Mouse (Mus musculus) intestine, embryonic 15.5 days (tissue): Measurements from ENCODE around the gene Nfe2l2. TPM values are rescaled to one million over a fixed set of nuclear protein-coding genes. Genes with fewer than 3 reads are reported as not detected.
A peak's percentile ranks its signal among the peaks of the same experiment; 100 is the strongest.
"Not testable (repeated sequence)": the region's sequence is repeated elsewhere in the genome, so short reads cannot be mapped to it uniquely, and the experiment has no call there.

Experiments
- ATAC-seq: fragments of 200-750 bp; cut with Nextera tagmentation; 2 replicates; pipeline ENCODE4 v1.8.0; 2017; ENCODE audit warnings: moderate TSS enrichment, moderate library complexity
- H3K27ac ChIP-seq: fragments of 300-500 bp; sonication (generic); 2 replicates; pipeline ENCODE4 v1.5.1; 2015; ENCODE audit warnings: mild to moderate bottlenecking, inconsistent platforms
- H3K27me3 ChIP-seq: fragments of 300-500 bp; sonication (generic); replicated peaks from 2 replicates; pipeline ENCODE4 v1.6.1; 2015; ENCODE audit warnings: inconsistent platforms
- H3K36me3 ChIP-seq: fragments of 300-500 bp; sonication (generic); 2 replicates; pipeline ENCODE4 v1.6.1; 2015; ENCODE audit warnings: inconsistent platforms
- H3K4me1 ChIP-seq: fragments of 300-500 bp; sonication (generic); replicated peaks from 2 replicates; pipeline ENCODE4 v1.6.1; 2015; ENCODE audit warnings: inconsistent platforms
- H3K4me2 ChIP-seq: fragments of 300-500 bp; sonication (generic); replicated peaks from 2 replicates; pipeline ENCODE4 v1.6.1; 2015; ENCODE audit warnings: mild to moderate bottlenecking, inconsistent platforms
- H3K4me3 ChIP-seq: fragments of 300-500 bp; sonication (generic); replicated peaks from 2 replicates; pipeline ENCODE4 v1.5.1; 2015; ENCODE audit warnings: inconsistent platforms
- H3K9ac ChIP-seq: fragments of 300-500 bp; sonication (generic); 2 replicates; pipeline ENCODE4 v1.6.1; 2015; ENCODE audit warnings: inconsistent platforms
- H3K9me3 ChIP-seq: fragments of 300-500 bp; sonication (generic); 2 replicates; pipeline ENCODE4 v1.6.1; 2016; ENCODE audit warnings: inconsistent platforms
- WGBS: fragments of 180-500 bp; shearing (Covaris S2); methylation state at CpG from one replicate; pipeline ENCODE4 v1.1.7; 2015; 5-methylcytosine and 5-hydroxymethylcytosine counted together
- polyA plus RNA-seq: library from polyadenylated mRNA; unstranded; fragments of >200 nt; fragmentation: Nextera tagmentation; extraction: Ambion mirVana; gene quantifications from 2 replicates; pipeline ENCODE4 v1.2.1, GENCODE M21; 2015

Gene Nfe2l2
- polyA plus RNA-seq, 1 experiment from 2014 or later, result 93.6 TPM

GRCm38 (mm10) chr2:75634431-75634830 is 70.0 kb downstream of the Nfe2l2 start:
- H3K27me3 ChIP-seq, H3K4me2 ChIP-seq, H3K36me3 ChIP-seq, H3K4me1 ChIP-seq, H3K9me3 ChIP-seq, H3K4me3 ChIP-seq, ATAC-seq, H3K9ac ChIP-seq, H3K27ac ChIP-seq: not testable (repeated sequence)
- WGBS, result 92% methylated on average over 14 of the region's 14 CpGs

- Histone ChIP-seq H3K27ac (0 out of 2 replicates have a peak overlapping the region, but pooled peaks have one; percentile 13), H3K9ac (no peak overlapping the region), H3K9me3 (no peaks in the 10 kb centered on the region), H3K4me2 (no peak overlapping the region), H3K27me3 (no peaks in the 10 kb centered on the region), H3K4me1 (peaks cover 4% of the 10 kb centered on the region; the same call in 1 of the 2 replicates), H3K36me3 (no peaks in the 10 kb centered on the region), H3K4me3 (no peak overlapping the region)
- ATAC-seq, result peak; percentile 66
- WGBS, result 56% methylated on average over 5 of the region's 5 CpGs
Measured at GRCm38 (mm10) chr2:75633784-75634183, 70.7 kb downstream of the Nfe2l2 start.

- ATAC-seq, result peak; percentile 41
- Histone ChIP-seq H3K4me1 (peaks cover 4% of the 10 kb centered on the region; the same call in 1 of the 2 replicates), H3K9me3 (no peaks in the 10 kb centered on the region), H3K27me3 (no peaks in the 10 kb centered on the region), H3K9ac (no peak overlapping the region), H3K4me2 (no peak overlapping the region), H3K4me3 (no peak overlapping the region), H3K27ac (no peak overlapping the region), H3K36me3 (no peaks in the 10 kb centered on the region)
- 55% methylated on average over 6 of the region's 6 CpGs for WGBS
Measured at GRCm38 (mm10) chr2:75633381-75633780, 71.1 kb downstream of the Nfe2l2 start.

- H3K4me3 ChIP-seq, result no peak overlapping the region
- H3K36me3 ChIP-seq, result no peaks in the 10 kb centered on the region
- WGBS, result 73% methylated on average over 12 of the region's 12 CpGs
- no peak overlapping the region for H3K9ac ChIP-seq
- no peak overlapping the region; the same call in 1 of the 2 replicates for H3K27ac ChIP-seq
- H3K9me3 ChIP-seq, result no peaks in the 10 kb centered on the region
- ATAC-seq, result peak; percentile 63; the same call in 1 of the 2 replicates
- H3K4me1 ChIP-seq, result peaks cover 4% of the 10 kb centered on the region; the same call in 1 of the 2 replicates
- no peaks in the 10 kb centered on the region for H3K27me3 ChIP-seq
- H3K4me2 ChIP-seq, result no peak overlapping the region
Measured at GRCm38 (mm10) chr2:75632721-75633181, 71.7 kb downstream of the Nfe2l2 start.

- H3K4me2 ChIP-seq, result no peak overlapping the region
- 77% methylated on average over 6 of the region's 6 CpGs for WGBS
- ATAC-seq, result no peak
- H3K27me3 ChIP-seq, result no peaks in the 10 kb centered on the region
- no peaks in the 10 kb centered on the region for H3K9me3 ChIP-seq
- H3K9ac ChIP-seq, result no peak overlapping the region
- no peak overlapping the region for H3K4me3 ChIP-seq
- H3K27ac ChIP-seq, result no peak overlapping the region
- no peaks in the 10 kb centered on the region for H3K36me3 ChIP-seq
- peaks cover 4% of the 10 kb centered on the region; the same call in 1 of the 2 replicates for H3K4me1 ChIP-seq
Measured at GRCm38 (mm10) chr2:75632043-75632442, 72.4 kb downstream of the Nfe2l2 start.

GRCm38 (mm10) chr2:75631421-75631820 is 73.0 kb downstream of the Nfe2l2 start:
- H3K36me3 ChIP-seq, result no peaks in the 10 kb centered on the region

GRCm38 (mm10) chr2:75628487-75628886 is 76.0 kb downstream of the Nfe2l2 start:
- no peak overlapping the region for H3K27ac ChIP-seq
- H3K4me2 ChIP-seq, result no peak overlapping the region
- H3K9me3 ChIP-seq, result no peaks in the 10 kb centered on the region
- no peak for ATAC-seq
- H3K4me1 ChIP-seq, result no peaks in the 10 kb centered on the region
- no peak overlapping the region for H3K4me3 ChIP-seq
- H3K36me3 ChIP-seq, result no peaks in the 10 kb centered on the region
- H3K27me3 ChIP-seq, result no peaks in the 10 kb centered on the region
- no peak overlapping the region for H3K9ac ChIP-seq
- 92% methylated on average over 8 of the region's 8 CpGs for WGBS

More at GRCm38 (mm10) chr2:75631421-75631820, 73.0 kb downstream of the Nfe2l2 start:
- WGBS, result 73% methylated on average over 6 of the region's 6 CpGs
- Histone ChIP-seq H3K27me3 (no peaks in the 10 kb centered on the region), H3K27ac (no peak overlapping the region), H3K4me2 (no peak overlapping the region), H3K9ac (no peak overlapping the region), H3K9me3 (no peaks in the 10 kb centered on the region), H3K4me1 (peaks cover 4% of the 10 kb centered on the region; the same call in 1 of the 2 replicates), H3K4me3 (no peak overlapping the region)
- ATAC-seq, result no peak

GRCm38 (mm10) chr2:75626597-75627440 is 77.6 kb downstream of the Nfe2l2 start:
- no peaks in the 10 kb centered on the region for H3K36me3 ChIP-seq
- 68% methylated on average over 6 of the region's 6 CpGs for WGBS
- H3K9ac ChIP-seq, result no peak overlapping the region
- no peak overlapping the region for H3K4me2 ChIP-seq
- H3K4me3 ChIP-seq, result no peak overlapping the region
- H3K27me3 ChIP-seq, result no peaks in the 10 kb centered on the region
- H3K4me1 ChIP-seq, result no peaks in the 10 kb centered on the region
- ATAC-seq, result no peak
- H3K9me3 ChIP-seq, result no peaks in the 10 kb centered on the region
- H3K27ac ChIP-seq, result no peak overlapping the region

Other genes starting within 250 kb of the Nfe2l2 start
- gene Hnrnpa3, start 45.4 kb downstream of the Nfe2l2 start, polyA plus RNA-seq, result 280 and 299 TPM in 2 replicates
- 29.3 and 32.9 TPM in 2 replicates for gene Agps, start 127.5 kb upstream of the Nfe2l2 start, polyA plus RNA-seq
- gene Ttc30b, start 233.9 kb upstream of the Nfe2l2 start, polyA plus RNA-seq, result 6.8 and 8.5 TPM in 2 replicates